Mouse (Mus musculus) bone marrow, adult 2 months (tissue): ENCODE measurements at regions not wholly inside any gene's neighbourhood (a gene's known extent, or its start where the extent isn't known, plus 50 kb on each side); places are given as distances from the start of the nearest gene placed in this dataset.

Experiments
- H3K27ac ChIP-seq: fragments of 200-500 bp; 2 replicates; pipeline ENCODE4 v1.5.1; 2012; ENCODE audit warnings: low read depth, mild to moderate bottlenecking, control low read depth, inconsistent platforms, low read length; ENCODE audit not compliant: control insufficient read depth, poor library complexity, insufficient read depth
- H3K4me1 ChIP-seq: fragments of 200-500 bp; 2 replicates; pipeline ENCODE4 v1.6.1; 2011; ENCODE audit warnings: low read length; ENCODE audit not compliant: control insufficient read depth, insufficient read depth
- H3K4me3 ChIP-seq: fragments of 200-500 bp; replicated peaks from 2 replicates; pipeline ENCODE3; 2011; ENCODE audit warnings: mild to moderate bottlenecking, low read depth, low read length, control low read depth; ENCODE audit not compliant: control insufficient read depth
- CTCF ChIP-seq: fragments of 200-500 bp; IDR thresholded peaks from 2 replicates; pipeline ENCODE4 v1.5.1; 2011; ENCODE audit warnings: low read length, control low read depth; ENCODE audit not compliant: control insufficient read depth, insufficient read depth
- POLR2A ChIP-seq: fragments of 200-500 bp; IDR thresholded peaks from 2 replicates; pipeline ENCODE4 v1.6.1; 2011; ENCODE audit warnings: low read depth, mild to moderate bottlenecking, control low read depth, low read length, borderline replicate concordance; ENCODE audit not compliant: control insufficient read depth
- WGBS: fragments of 180-500 bp; shearing (Covaris S2); methylation state at CpG from one replicate; pipeline ENCODE4 v1.1.7; 2018; 5-methylcytosine and 5-hydroxymethylcytosine counted together

GRCm38 (mm10) chr16:8944412-8945102, 114.7 kb downstream of the 1810013L24Rik start:
- 44% methylated on average over 5 of the region's 5 CpGs for WGBS

GRCm38 (mm10) chr16:8947846-8948245, 117.9 kb downstream of the 1810013L24Rik start:
- 67% methylated on average over 5 of the region's 5 CpGs for WGBS
- Histone ChIP-seq H3K27ac (no peak overlapping the region), H3K4me3 (no peak overlapping the region), H3K4me1 (no peaks in the 10 kb centered on the region)
- no peak for TF ChIP-seq POLR2A
- no peak for TF ChIP-seq CTCF

More at GRCm38 (mm10) chr16:8944412-8945102, 114.7 kb downstream of the 1810013L24Rik start:
- no peak overlapping the region for H3K27ac ChIP-seq
- H3K4me3 ChIP-seq: no peak overlapping the region
- TF ChIP-seq POLR2A (no peak), CTCF (no peak)
- no peaks in the 10 kb centered on the region for H3K4me1 ChIP-seq

DNA sequence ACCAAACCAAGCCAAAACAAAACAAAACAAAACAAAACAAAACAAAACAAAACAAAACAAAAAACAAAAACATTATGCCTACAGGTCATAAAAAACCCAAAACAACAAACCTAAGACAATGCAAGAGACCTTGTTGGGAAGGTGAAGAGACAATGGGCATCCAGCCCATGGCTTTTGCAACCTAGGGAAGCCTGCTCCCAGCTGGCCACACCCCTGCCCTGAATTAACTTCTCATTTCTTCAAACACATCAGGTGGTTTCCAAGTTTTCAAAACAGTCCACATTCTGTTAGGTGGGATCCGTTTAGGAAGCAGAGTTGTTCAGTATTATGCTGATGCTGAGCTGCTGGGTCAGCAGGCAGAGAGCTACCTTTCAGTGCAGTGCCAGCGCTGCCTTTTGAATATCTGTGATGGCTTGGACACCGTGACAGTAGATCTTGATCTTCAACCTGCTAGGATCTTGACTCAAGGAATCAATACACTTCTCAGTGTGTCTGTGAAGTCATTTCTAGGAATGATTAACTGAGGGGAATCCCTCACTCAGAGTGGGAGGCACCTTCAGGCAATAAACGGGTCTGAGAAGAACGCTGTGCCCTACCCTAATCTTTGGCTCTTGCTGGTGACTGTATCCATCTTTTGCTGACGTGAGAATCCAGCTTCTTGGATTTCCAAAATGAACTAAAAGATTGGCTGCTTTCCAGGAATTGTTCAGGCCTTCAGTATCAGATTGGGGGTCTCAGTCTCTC, 121.4 kb downstream of the 1810013L24Rik start:
- TF ChIP-seq CTCF (no peak), POLR2A (no peak)
- H3K4me1 ChIP-seq: no peaks in the 10 kb centered on the region
- H3K27ac ChIP-seq: no peak overlapping the region
- WGBS: 77% methylated on average over 6 of the region's 6 CpGs
- H3K4me3 ChIP-seq: no peak overlapping the region

DNA sequence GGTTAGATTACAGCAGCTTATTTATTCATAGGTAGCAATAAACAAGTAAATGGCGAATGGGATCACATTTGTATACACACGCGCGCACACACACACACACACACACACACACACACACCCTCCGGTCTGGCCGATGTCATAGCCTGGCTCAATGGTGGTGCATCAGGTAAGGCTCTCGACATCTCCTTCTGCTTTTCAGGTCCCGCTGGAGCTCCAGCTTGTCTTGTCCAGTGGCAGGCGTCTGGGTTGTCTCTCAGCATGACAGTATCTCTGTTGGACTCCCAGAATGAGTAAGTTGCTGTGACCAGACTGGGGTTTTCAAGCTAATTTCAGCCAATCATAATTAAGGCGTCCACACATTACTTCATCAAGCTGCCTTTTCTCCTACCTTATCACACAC, 131.8 kb downstream of the 1810013L24Rik start:
- 87% methylated on average over 10 of the region's 10 CpGs for WGBS
- TF ChIP-seq POLR2A: no peak
- no peak for TF ChIP-seq CTCF
- Histone ChIP-seq H3K4me3 (no peak overlapping the region), H3K4me1 (no peaks in the 10 kb centered on the region), H3K27ac (no peak overlapping the region)

- TF ChIP-seq CTCF (no peak), POLR2A (no peak)
- no peak overlapping the region for H3K27ac ChIP-seq
- 74% methylated on average over 7 of the region's 7 CpGs for WGBS
- H3K4me1 ChIP-seq: no peaks in the 10 kb centered on the region
- no peak overlapping the region for H3K4me3 ChIP-seq
These were observed 163.8 kb downstream of the 1810013L24Rik start for GRCm38 (mm10) chr16:8993521-8994250.

GRCm38 (mm10) chr16:8994521-8994920, 164.6 kb downstream of the 1810013L24Rik start:
- H3K27ac ChIP-seq: no peak overlapping the region
- 80% methylated on average over 1 of the region's 1 CpGs for WGBS
- no peak overlapping the region for H3K4me3 ChIP-seq
- no peaks in the 10 kb centered on the region for H3K4me1 ChIP-seq
- TF ChIP-seq CTCF (no peak), POLR2A (no peak)

- no peak overlapping the region for H3K27ac ChIP-seq
- WGBS: 67% methylated on average over 5 of the region's 5 CpGs
- H3K4me1 ChIP-seq: no peaks in the 10 kb centered on the region
- TF ChIP-seq CTCF (no peak), POLR2A (no peak)
- no peak overlapping the region for H3K4me3 ChIP-seq
These were observed 167.3 kb downstream of the 1810013L24Rik start for GRCm38 (mm10) chr16:8997250-8997649.

DNA sequence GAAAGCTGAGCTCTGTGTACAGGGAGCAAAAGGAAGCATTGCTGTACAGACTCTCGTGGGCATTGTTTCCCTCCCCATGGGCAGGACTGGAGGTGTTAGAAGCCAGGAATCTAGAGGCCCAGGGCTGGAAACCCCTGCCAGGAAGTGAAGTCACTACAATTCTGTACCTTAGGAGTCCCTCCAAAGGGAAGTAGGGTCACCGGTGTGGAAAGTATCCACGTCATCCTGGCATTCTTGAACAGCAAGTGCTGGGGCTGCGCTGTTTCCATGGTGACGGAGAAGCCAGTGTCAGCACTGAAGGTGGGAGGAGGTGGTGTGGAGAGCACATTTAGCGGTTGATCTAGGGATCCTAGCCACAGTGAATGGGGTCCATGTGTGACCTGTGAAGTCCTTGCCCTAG, 174.1 kb downstream of the 1810013L24Rik start:
- no peaks in the 10 kb centered on the region for H3K4me1 ChIP-seq
- TF ChIP-seq CTCF (no peak), POLR2A (no peak)
- 29% methylated on average over 6 of the region's 6 CpGs for WGBS

More for the DNA sequence above, 174.1 kb downstream of the 1810013L24Rik start:
- Histone ChIP-seq H3K4me3 (no peak overlapping the region), H3K27ac (no peak overlapping the region)
